11 mouse cellular contexts compared by ENCODE assay signal in the genomic region with DNA sequence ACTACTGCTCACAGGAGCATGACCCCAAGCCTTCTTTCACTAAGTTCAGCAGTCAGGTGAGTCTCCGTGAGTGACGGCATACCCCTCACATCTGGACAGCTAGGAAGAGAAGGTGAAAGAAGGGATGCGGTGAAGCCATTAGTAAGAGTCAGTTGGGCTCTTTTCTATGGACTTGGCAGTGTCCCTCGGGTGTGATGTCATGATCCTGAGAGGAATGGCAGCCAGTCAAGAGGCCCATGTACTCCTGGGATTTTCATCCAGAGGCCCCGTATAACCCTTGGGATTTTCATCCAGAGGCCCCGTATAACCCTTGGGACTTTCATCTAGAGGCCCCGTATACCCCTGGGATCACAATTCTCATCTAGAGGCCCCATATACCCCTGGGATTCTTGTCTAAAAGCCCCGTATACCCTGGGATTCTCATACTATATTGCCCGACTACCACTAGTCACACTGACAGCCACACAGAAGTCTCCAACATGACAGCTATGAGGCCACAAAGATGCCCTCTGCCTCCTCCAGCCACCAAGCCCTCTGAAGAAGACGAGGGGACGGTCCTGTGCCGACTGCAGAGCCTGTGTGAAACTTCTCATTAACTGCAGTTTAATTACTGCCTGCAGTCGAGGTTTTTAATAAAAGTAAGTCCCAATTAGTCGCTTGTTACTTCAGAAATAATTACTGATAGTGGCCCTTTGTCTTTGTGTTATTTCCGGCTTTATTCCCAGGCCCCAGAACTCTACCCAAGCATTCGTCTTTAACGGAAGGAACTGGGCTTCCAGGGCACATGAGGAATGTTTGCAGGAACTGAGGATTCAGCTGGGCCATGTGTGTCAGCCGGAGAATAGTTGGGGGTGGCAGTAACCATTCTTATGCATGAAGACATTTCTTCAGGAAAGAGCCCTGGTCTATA.
DNase-seq lines count a peak whose midpoint lies in the region; ATAC-seq and TF ChIP-seq lines count a peak whose summit lies in the region.
"Had no signal": no experiment of that assay in that cellular context is flagged by ENCODE, and none has a peak within 500 bp of the region (broad histone marks: within the 10 kb centered on the region; RNA-seq: fewer than 3 reads in every experiment).

No protein-coding gene starts in this region.

- H3K4me1 ChIP-seq in lung, postnatal 0 days (ENCODE audit: insufficient read depth, low read depth, low read length): peaks cover 25% of the 10 kb centered on the region; the same call in 1 of the 2 replicates
- peaks cover 27% of the 10 kb centered on the region for H3K4me1 ChIP-seq in lung, adult 2 months (ENCODE audit: control insufficient read depth, insufficient read depth, low read length)
- peaks cover 51% of the 10 kb centered on the region for H3K4me1 ChIP-seq in forebrain, embryonic 12.5 days
- peaks cover 24% of the 10 kb centered on the region for H3K4me1 ChIP-seq in heart, embryonic 11.5 days (ENCODE audit: control insufficient read depth, insufficient read depth, low read length)
- H3K4me1 ChIP-seq in kidney, adult 2 months (ENCODE audit: control insufficient read depth, insufficient read depth, low read length): no peaks in the 10 kb centered on the region

- no peaks in the 10 kb centered on the region for H3K27me3 ChIP-seq in lung, postnatal 0 days (replicated peaks; ENCODE audit: insufficient read depth, low read length)
- peaks cover 27% of the 10 kb centered on the region for H3K27me3 ChIP-seq in forebrain, embryonic 12.5 days
- no peaks in the 10 kb centered on the region for H3K27me3 ChIP-seq in heart, embryonic 11.5 days (ENCODE audit: control insufficient read depth, insufficient read depth, low read length)
- no peaks in the 10 kb centered on the region for H3K27me3 ChIP-seq in kidney, adult 2 months (replicated peaks; ENCODE audit: control insufficient read depth, insufficient read depth, low read length)
- H3K27me3 ChIP-seq: hindbrain, embryonic 13.5 days had no signal

- no peak overlapping the region for H3K4me2 ChIP-seq in lung, postnatal 0 days (replicated peaks; ENCODE audit: low read depth, low read length)
- H3K4me2 ChIP-seq in forebrain, embryonic 12.5 days: no peak overlapping the region
- no peak overlapping the region for H3K4me2 ChIP-seq in heart, embryonic 11.5 days
- H3K4me2 ChIP-seq: hindbrain, embryonic 13.5 days had no signal

- ATAC-seq in lung, postnatal 0 days: no peak; the same call in 1 of the 2 replicates
- peak; percentile 36; the same call in 1 of the 2 replicates for ATAC-seq in forebrain, embryonic 12.5 days (ENCODE audit: low FRiP score)
- no peak for ATAC-seq in heart, embryonic 11.5 days (replicated peaks; ENCODE audit: insufficient number of reproducible peaks, low FRiP score, low TSS enrichment)

- H3K9ac ChIP-seq in lung, postnatal 0 days (replicated peaks; ENCODE audit: low read depth): no peak overlapping the region
- H3K9ac ChIP-seq in forebrain, embryonic 12.5 days: no peak overlapping the region
- H3K9ac ChIP-seq in heart, embryonic 11.5 days (ENCODE audit: low read depth, low read length): no peak overlapping the region
- H3K9ac ChIP-seq: hindbrain, embryonic 13.5 days; liver, embryonic 14.5 days had no signal

- no peak for TF ChIP-seq POLR2A in lung, adult 2 months (IDR thresholded peaks at IDR 0.05; ENCODE audit: borderline replicate concordance, extremely low read depth, low read depth, low read length)
- TF ChIP-seq POLR2A in kidney, adult 2 months (IDR thresholded peaks at IDR 0.05; ENCODE audit: low read depth, low read length): no peak

- no peak for TF ChIP-seq CTCF in lung, postnatal 0 days (IDR thresholded peaks at IDR 0.05)
- no peak for TF ChIP-seq CTCF in lung, adult 2 months (IDR thresholded peaks at IDR 0.05; ENCODE audit: insufficient read depth, low read length)
- no peak for TF ChIP-seq CTCF in kidney, adult 2 months (conservative IDR thresholded peaks at IDR 0.05; ENCODE audit: insufficient read depth, insufficient read length, low read depth, low read length)

- no peaks in the 10 kb centered on the region for H3K9me3 ChIP-seq in lung, postnatal 0 days (ENCODE audit: low read length)
- no peaks in the 10 kb centered on the region for H3K9me3 ChIP-seq in forebrain, embryonic 12.5 days
- H3K9me3 ChIP-seq in heart, embryonic 11.5 days (replicated peaks; ENCODE audit: control insufficient read depth, low read length): no peaks in the 10 kb centered on the region

- TF ChIP-seq EP300 in lung, postnatal 0 days (IDR thresholded peaks at IDR 0.05): no peak

- no peak overlapping the region for H3K27ac ChIP-seq in lung, postnatal 0 days (ENCODE audit: low read length)
- no peak overlapping the region for H3K27ac ChIP-seq in forebrain, embryonic 12.5 days
- H3K27ac ChIP-seq in heart, embryonic 11.5 days (ENCODE audit: low read depth, low read length): peak overlapping the region; percentile 73
- H3K27ac ChIP-seq in kidney, adult 2 months (ENCODE audit: insufficient read depth, low read depth, low read length): no peak overlapping the region
- H3K27ac ChIP-seq: hindbrain, embryonic 13.5 days; liver, embryonic 14.5 days; midbrain, embryonic 10.5 days had no signal

- peak; percentile 15 for DNase-seq in lung, postnatal 0 days (ENCODE audit: low spot score)
- no peak for DNase-seq in lung, adult 2 months
- DNase-seq in retina, embryonic 14.5 days (ENCODE audit: low spot score): peak; percentile 61
- no peak for DNase-seq in kidney, adult 2 months
- no peak for DNase-seq in testis, postnatal 14 days (ENCODE audit: low spot score)
- DNase-seq: kidney, adult 18-20 months had no signal

- 74% methylated on average over 18 of the region's 18 CpGs for WGBS in lung, postnatal 0 days
- WGBS in lung, adult 2 months: 71% methylated on average over 18 of the region's 18 CpGs
- 53% methylated on average over 18 of the region's 18 CpGs for WGBS in forebrain, embryonic 12.5 days
- 78% methylated on average over 18 of the region's 18 CpGs for WGBS in heart, embryonic 11.5 days (ENCODE audit: insufficient replicate concordance)
- 77% methylated on average over 18 of the region's 18 CpGs for WGBS in kidney, adult 2 months

- H3K4me3 ChIP-seq in lung, postnatal 0 days (ENCODE audit: low read depth, low read length): no peak overlapping the region
- H3K4me3 ChIP-seq in lung, adult 2 months (replicated peaks; ENCODE audit: extremely low read depth, low read depth, low read length): no peak overlapping the region
- no peak overlapping the region for H3K4me3 ChIP-seq in forebrain, embryonic 12.5 days (replicated peaks)
- H3K4me3 ChIP-seq in heart, embryonic 11.5 days (ENCODE audit: low read depth, low read length): no peak overlapping the region
- H3K4me3 ChIP-seq in kidney, adult 2 months (ENCODE audit: insufficient read depth, low read depth, low read length): no peak overlapping the region
- H3K4me3 ChIP-seq: hindbrain, embryonic 13.5 days; midbrain, embryonic 10.5 days had no signal

- H3K36me3 ChIP-seq in lung, postnatal 0 days (ENCODE audit: insufficient read depth, low read length): no peaks in the 10 kb centered on the region
- no peaks in the 10 kb centered on the region for H3K36me3 ChIP-seq in forebrain, embryonic 12.5 days (replicated peaks)
- no peaks in the 10 kb centered on the region for H3K36me3 ChIP-seq in heart, embryonic 11.5 days (ENCODE audit: control insufficient read depth, insufficient read depth, low read length)
- no peaks in the 10 kb centered on the region for H3K36me3 ChIP-seq in kidney, adult 2 months (ENCODE audit: control insufficient read depth, insufficient read depth, low read length)
- H3K36me3 ChIP-seq: hindbrain, embryonic 13.5 days; midbrain, embryonic 10.5 days had no signal

Comparison
In these comparisons a context has a peak if more than half of its experiments do, and no peak if none do; other contexts are left out.
1. DNase-seq: peak in lung, postnatal 0 days (single experiment) and retina, embryonic 14.5 days (single experiment); none in lung, adult 2 months (single experiment), kidney, adult 2 months (single experiment) and testis, postnatal 14 days (single experiment).